Mouse (Mus musculus) skeletal muscle tissue, adult 2 months (tissue): ENCODE measurements around the gene Ndrg2.
A peak's percentile ranks its signal among the peaks of the same experiment; 100 is the strongest.

Source experiments
- DNase-seq: peaks from one replicate; pipeline ENCODE4 v3.0.0-alpha.2; 2012; ENCODE audit warnings: low read depth, low spot score

The Ndrg2 gene

GRCm38 (mm10) chr14:51913062-51913959 is 647 bp downstream of the Ndrg2 start:
- peak; percentile 95 for DNase-seq

DNA sequence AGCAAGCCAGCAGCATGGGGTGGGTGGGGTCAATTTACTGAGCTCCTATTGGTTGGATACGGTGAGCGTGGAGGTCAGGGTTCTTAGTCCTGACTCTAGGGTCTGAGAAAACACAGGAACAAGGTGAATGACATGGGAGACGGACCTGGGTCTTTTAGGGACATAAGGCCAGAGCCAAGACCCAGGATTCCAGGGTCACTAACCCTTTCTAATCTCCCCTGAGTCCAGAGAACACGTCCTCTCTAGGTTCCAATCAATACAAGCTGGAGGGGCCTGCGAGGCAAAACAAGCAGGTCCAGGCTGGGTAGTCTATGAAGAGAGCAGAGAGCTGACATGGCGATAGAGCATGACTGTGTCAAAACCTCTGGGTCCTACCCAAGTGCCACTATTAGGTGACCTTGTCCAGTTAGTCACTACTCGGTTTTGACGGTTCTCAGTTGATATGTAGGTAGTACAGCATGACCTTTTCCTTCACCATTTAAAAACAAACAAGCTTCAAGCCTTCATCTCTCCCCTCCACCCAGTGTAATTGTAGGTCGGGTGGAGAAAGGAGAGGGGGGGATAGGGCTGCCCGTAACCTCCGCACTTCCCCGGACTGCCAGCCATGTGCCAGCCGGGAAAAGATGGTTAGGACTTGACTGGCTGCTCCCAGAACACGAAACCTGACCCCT is 1.4 kb downstream of the Ndrg2 start:
- DNase-seq, result peak; percentile 78

GRCm38 (mm10) chr14:51911301-51911700 is 2.7 kb downstream of the Ndrg2 start:
- DNase-seq, result no peak

DNA sequence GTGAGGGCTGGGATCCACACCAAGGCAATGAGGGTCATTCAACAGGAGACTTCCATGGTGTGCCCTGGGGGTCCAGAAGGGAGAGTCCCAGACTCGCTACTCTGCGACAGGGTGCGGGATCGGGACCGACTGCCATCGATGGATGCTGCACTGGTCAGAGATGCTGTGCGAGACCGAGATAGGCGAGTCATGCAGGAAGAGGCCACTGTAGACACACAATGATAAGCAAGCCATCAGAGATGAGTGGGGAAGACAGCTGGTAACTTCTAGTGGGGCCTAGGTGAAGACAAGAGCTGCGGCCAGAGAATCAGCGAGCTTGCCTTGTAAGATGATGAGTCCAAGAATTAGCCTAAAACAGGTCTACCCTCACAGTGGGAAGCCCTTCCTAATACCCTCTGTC is 7.9 kb downstream of the Ndrg2 start:
- DNase-seq, result no peak

DNA sequence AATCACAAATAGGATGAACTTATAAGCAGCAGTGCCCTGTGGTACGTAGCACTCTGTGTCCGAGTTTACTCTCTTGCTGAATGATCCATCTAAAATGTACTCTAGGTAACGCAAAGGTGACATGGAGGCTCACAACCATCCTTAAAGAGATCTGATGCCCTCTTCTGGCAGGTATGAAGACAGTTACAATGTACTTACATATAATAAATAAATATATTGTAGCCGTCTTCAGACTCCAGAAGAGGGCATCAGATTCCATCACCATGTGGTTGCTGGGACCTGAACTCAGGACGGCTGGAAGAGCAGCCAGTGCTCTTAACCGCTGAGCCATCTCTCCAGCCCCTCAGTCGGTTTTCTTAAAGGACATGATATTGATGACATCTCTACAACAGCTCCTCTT is 9.3 kb downstream of the Ndrg2 start:
- DNase-seq, result no peak

DNA sequence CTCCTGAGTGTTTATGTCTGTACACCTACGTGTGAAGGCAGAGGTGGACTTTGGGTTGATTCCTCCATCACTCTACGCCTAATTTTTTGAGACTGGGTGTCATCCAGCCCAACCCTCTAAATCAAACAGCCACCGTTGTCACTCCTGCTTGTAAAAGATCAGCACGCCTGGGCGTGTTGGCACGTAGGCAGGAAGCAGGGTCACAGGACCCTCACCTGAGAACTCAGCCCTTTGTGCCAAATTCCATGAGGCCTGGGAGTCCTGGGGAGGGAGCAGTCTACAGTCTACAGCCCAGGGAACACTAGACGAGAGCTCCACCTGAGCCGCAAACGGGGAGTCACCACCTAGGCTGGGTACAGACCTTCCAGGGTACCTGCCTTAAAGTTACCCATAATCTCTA is 10.2 kb downstream of the Ndrg2 start:
- DNase-seq, result no peak

GRCm38 (mm10) chr14:51902806-51903710 is 10.9 kb downstream of the Ndrg2 start:
- DNase-seq, result peak; percentile 75

DNA sequence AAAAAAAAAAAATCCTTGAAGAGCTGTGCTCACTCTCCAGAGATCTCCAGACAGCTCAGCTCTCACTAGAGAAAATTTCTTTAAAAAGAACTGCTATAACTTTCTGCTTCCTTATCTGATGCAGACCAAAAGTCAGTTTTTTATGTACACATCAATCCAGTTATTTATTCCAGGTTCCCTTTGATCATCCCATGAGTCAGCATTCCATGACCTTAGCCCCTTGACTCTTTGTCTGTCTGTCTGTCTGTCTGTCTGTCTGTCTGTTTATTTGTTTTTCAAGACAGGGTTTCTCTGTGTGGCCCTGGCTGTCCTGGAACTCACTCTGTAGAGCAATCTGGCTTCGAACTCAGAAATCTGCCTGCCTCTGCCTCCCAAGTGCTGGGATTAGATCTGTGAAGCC is 14.6 kb downstream of the Ndrg2 start:
- no peak for DNase-seq

- DNase-seq, result no peak
Observed at GRCm38 (mm10) chr14:51896539-51897170, 17.3 kb downstream of the Ndrg2 start.

- DNase-seq, result no peak
Observed at GRCm38 (mm10) chr14:51896019-51896418, 17.9 kb downstream of the Ndrg2 start.

GRCm38 (mm10) chr14:51895071-51895470 is 18.9 kb downstream of the Ndrg2 start:
- no peak for DNase-seq

DNA sequence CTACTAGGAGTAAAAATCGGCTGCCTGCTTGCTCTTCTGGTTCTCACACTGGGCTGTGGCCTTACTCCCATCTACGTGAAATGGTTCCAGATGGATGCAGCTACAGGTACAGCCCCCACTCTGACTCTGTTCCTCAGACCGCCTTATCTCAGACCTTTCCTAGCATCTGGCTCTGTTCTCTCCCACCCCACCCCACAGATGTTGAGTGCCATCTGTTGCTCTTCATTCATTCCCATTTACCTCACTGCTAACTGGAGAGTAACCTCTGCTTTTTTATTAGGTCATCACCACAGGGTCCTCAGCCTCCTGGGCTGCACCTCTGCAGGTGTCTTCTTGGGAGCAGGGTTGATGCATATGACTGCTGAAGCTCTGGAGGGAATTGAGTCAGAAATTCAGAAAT is 20.1 kb downstream of the Ndrg2 start:
- DNase-seq, result no peak

GRCm38 (mm10) chr14:51893094-51893794 is 20.7 kb downstream of the Ndrg2 start:
- no peak for DNase-seq

DNA sequence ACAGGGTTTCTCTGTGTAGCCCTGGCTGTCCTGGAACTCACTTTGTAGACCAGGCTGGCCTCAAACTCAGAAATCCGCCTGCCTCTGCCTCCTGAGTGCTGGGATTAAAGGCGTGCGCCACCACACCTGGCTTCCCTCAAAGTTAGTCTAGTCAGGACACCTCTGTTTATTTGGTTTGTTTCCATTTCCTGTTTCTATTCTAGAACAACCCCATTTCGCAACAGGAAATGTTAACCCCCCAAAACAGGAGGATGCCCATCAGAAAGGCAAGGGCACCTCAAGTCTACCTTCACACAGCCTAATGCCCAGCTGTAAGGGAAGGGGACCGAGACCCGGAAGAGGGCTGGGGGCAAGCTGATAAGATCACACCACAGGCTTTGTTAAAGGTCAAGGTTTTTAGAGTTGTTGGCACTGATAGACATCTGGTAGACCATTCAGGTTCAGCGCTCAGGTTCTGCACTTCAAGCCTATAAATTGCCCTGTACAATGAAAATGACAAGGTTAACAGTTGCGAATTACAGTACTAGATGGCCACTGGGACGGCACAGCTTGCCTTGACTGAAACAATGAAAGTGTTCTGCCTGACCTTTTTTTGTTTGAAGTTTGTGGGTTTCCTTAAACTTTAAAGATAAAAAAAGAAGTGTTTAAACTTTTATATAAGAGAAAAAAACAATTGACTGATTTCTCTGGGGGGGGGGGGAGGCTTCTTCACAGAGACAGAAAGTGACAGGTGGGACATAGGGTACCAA is 21.6 kb downstream of the Ndrg2 start, which contains the start of gene Slc39a2:
Gene Slc39a2 (plus strand): TSS at position 699 of the 749 bp plus-strand sequence.
- DNase-seq, result no peak

DNA sequence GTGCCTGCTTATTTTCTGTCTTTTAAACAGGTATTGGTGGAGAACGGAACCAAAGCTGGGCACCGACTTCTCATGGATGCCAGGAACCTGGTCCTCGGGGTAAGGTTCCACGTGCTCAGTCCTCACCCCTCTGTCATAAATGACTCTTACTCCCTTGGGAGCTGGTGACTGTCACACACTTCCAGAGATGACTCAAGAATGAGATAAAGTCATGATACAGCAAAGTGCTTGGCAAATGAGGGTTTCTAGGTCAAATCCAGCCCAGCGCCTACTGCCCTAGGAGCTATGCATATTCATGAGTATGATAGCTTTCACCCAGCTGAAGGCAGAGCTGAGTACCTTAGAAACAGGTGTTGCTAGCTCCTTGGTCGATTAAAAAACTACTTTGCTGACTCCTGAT is 24.1 kb downstream of the Ndrg2 start:
- DNase-seq, result no peak

DNA sequence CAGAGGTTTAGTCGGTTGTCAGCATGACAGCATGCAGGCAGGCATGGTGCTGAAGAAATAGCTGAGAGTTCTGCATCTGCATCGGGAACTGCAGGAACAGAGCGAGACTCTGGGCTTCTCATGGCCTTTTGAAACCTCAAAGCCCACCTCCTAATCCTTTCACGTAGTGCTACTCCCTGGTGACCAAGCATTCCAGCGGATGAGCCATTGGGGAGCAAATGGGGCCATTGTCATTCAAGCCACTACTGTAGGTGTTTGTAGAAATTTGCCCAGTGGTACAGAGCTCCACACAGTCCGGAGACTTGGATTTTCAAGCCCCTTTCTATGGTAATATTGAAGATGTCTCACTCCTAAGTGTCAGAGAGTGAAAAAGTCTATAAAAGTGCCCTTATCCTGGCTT is 27.9 kb downstream of the Ndrg2 start:
- no peak for DNase-seq

- peak; percentile 97 for DNase-seq
Observed at GRCm38 (mm10) chr14:51884598-51885331, 29.2 kb downstream of the Ndrg2 start, which contains the start of gene Mettl17. Gene Mettl17 (plus strand): TSS chr14:51884842.

DNA sequence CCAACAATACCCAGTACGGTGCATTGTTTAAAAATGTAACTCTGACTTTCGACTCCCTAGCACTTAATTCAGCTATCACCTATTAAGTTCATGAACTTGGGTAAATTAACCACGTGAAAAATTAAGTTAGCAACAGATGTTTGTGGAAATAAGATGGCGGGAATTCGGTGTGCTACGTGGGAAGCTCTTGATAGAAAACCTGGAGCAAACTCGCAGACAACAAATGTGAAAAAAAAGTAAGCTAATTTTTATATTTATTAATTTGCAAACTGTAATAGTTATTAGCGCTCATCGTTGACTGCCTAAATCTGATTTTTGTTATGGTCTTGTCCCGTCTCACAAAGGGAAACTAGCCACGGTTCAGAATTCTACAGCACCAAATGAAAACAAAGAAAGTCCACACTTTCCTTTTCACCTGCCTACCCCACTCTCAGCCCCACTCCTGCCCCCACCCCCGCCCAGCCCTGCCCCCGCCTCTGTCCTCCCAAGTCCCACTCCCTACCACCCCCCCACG is 29.9 kb downstream of the Ndrg2 start:
- DNase-seq, result no peak

DNA sequence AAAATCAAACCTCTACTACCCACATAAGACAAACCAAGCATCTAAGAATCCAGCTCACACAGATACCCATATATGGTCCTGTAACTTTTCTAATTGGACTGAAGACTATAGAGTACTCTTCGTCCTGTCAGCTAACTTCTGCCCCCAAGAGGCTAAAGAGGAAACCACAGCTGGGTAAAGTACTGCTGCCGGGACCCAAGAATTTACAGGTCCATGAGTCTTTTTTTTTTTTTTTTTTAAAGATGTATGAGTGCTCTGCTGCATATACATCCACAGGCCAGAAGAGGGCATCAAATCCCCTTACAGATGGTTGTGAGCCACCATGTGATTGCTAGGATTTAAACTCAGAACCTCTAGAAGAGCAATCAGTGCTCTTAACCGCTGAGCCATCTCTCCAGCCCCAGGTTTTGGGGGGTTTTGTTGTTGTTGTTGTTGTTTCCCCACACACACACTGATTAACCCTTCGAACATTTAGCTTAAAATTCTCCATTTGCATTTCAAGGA is 30.4 kb downstream of the Ndrg2 start:
- peak; percentile 71 for DNase-seq
